Mouse (Mus musculus) midbrain, embryonic 12.5 days (tissue): ENCODE data around the gene Lpar3. TPM values are rescaled to one million over a fixed set of nuclear protein-coding genes. Genes with fewer than 3 reads are reported as not detected.

Experiments
- ATAC-seq: fragments of 200-750 bp; cut with Nextera tagmentation; 2 replicates; pipeline ENCODE4 v1.8.0; 2017; ENCODE audit warnings: low read depth, moderate TSS enrichment, moderate library complexity; ENCODE audit not compliant: low FRiP score
- H3K27ac ChIP-seq: fragments of 300-500 bp; sonication (generic); replicated peaks from 2 replicates; pipeline ENCODE4 v1.5.1; 2016; ENCODE audit warnings: mild to moderate bottlenecking
- H3K27me3 ChIP-seq: fragments of 300-500 bp; sonication (generic); 2 replicates; pipeline ENCODE4 v1.6.1; 2016; ENCODE audit warnings: mild to moderate bottlenecking
- H3K36me3 ChIP-seq: fragments of 300-500 bp; sonication (generic); 2 replicates; pipeline ENCODE4 v1.6.1; 2016
- H3K4me1 ChIP-seq: fragments of 300-500 bp; sonication (generic); 2 replicates; pipeline ENCODE4 v1.6.1; 2016
- H3K4me2 ChIP-seq: fragments of 300-500 bp; sonication (generic); replicated peaks from 2 replicates; pipeline ENCODE4 v1.6.1; 2016; ENCODE audit warnings: mild to moderate bottlenecking, moderate library complexity
- H3K4me3 ChIP-seq: fragments of 300-500 bp; sonication (generic); 2 replicates; pipeline ENCODE4 v1.5.1; 2016; ENCODE audit warnings: mild to moderate bottlenecking
- H3K9ac ChIP-seq: fragments of 300-500 bp; sonication (generic); replicated peaks from 2 replicates; pipeline ENCODE4 v1.6.1; 2016; ENCODE audit warnings: mild to moderate bottlenecking, moderate library complexity
- H3K9me3 ChIP-seq: fragments of 300-500 bp; sonication (generic); 2 replicates; pipeline ENCODE4 v1.6.1; 2016; ENCODE audit warnings: mild to moderate bottlenecking
- WGBS: fragments of 180-500 bp; shearing (Covaris S2); methylation state at CpG from one replicate; pipeline ENCODE4 v1.1.7; 2016; 5-methylcytosine and 5-hydroxymethylcytosine counted together
- polyA plus RNA-seq: library from polyadenylated mRNA; unstranded; fragments of >200 nt; fragmentation: Nextera tagmentation; extraction: Ambion mirVana; gene quantifications from 2 replicates; pipeline ENCODE4 v1.2.1, GENCODE M21; 2016

Gene Lpar3
- 0.35 and 0.52 TPM in 2 replicates for polyA plus RNA-seq

- peak within 1 kb of the TSS; percentile 13; the same call in 1 of the 2 replicates for H3K9ac ChIP-seq
- ATAC-seq = peak; percentile 84
- H3K4me3 ChIP-seq = peak within 1 kb of the TSS; percentile 49
- WGBS = 1% methylated on average over 70 of the region's 73 CpGs
- no peaks in the 10 kb centered on the region for H3K36me3 ChIP-seq
- H3K27me3 ChIP-seq = peaks cover 49% of the 10 kb centered on the region
- H3K27ac ChIP-seq = no peak within 1 kb of the TSS
- H3K4me1 ChIP-seq = 0 out of 2 replicates have a peak, but pooled peaks cover 10% of the 10 kb centered on the region
- H3K9me3 ChIP-seq = no peaks in the 10 kb centered on the region
- peak within 1 kb of the TSS; percentile 76 for H3K4me2 ChIP-seq
These were observed at the start of gene Lpar3 for GRCm38 (mm10) chr3:146220776-146221486. TSS of gene Lpar3 (plus strand) at chr3:146220963.

DNA sequence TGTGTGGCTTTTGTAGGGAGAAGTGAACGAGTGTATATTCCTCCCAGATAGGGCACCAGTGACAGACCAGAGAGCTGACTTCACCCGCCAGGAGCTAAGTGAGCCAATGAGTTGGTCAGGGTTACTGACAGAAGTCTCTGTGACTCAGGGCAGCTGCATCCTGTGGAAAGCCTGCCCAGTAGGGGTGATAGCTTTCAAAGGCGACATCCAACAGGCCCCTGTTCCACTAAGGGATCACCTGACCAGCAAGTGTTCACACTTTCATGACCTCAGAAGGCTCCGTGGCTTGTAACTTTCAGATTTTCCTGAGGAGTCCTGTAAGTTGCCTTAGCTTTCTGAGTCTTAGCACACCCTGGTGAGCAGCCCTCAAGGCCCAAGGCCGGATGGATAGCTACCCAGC, 47.7 kb upstream of the Lpar3 start:
- no peak for ATAC-seq
- Histone ChIP-seq H3K9me3 (no peaks in the 10 kb centered on the region), H3K36me3 (no peaks in the 10 kb centered on the region), H3K4me3 (no peak overlapping the region), H3K4me2 (no peak overlapping the region), H3K4me1 (no peaks in the 10 kb centered on the region), H3K27ac (no peak overlapping the region), H3K27me3 (no peaks in the 10 kb centered on the region), H3K9ac (no peak overlapping the region)
- WGBS = 73% methylated on average over 5 of the region's 5 CpGs

DNA sequence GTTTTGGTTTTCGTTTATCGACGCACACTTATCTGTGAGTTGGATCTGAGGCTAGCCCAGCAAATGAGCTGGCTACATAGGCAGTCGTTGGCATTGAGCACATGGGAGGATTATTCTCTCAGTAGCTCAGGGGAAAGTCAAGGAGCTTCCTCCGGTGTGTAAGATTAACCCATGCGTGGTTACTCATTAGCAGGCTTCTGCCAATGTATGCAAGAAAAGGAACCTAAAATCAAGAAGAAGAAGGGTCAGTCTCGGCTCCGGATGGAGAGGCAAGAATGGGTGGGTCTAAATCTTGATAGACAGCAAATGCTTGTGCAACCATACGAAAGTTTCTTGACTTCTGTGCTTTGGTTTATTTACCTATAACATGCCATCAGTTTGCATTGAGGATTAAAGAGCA, 46.5 kb upstream of the Lpar3 start:
- no peak for ATAC-seq
- Histone ChIP-seq H3K9me3 (no peaks in the 10 kb centered on the region), H3K27me3 (peaks cover under 1% of the 10 kb centered on the region; the same call in 1 of the 2 replicates), H3K4me1 (no peaks in the 10 kb centered on the region), H3K27ac (no peak overlapping the region), H3K36me3 (no peaks in the 10 kb centered on the region), H3K4me2 (no peak overlapping the region), H3K4me3 (no peak overlapping the region), H3K9ac (no peak overlapping the region)
- 88% methylated on average over 9 of the region's 9 CpGs for WGBS

- no peak for ATAC-seq
- H3K9me3 ChIP-seq = no peaks in the 10 kb centered on the region
- peaks cover 11% of the 10 kb centered on the region; the same call in 1 of the 2 replicates for H3K27me3 ChIP-seq
- no peaks in the 10 kb centered on the region for H3K36me3 ChIP-seq
- H3K4me3 ChIP-seq = no peak overlapping the region
- H3K9ac ChIP-seq = no peak overlapping the region
- H3K4me1 ChIP-seq = no peaks in the 10 kb centered on the region
- H3K4me2 ChIP-seq = 0 out of 2 replicates have a peak overlapping the region, but pooled peaks have one; percentile 54
- 83% methylated on average over 7 of the region's 7 CpGs for WGBS
- no peak overlapping the region for H3K27ac ChIP-seq
These were observed 43.5 kb upstream of the Lpar3 start for GRCm38 (mm10) chr3:146177295-146177694.

GRCm38 (mm10) chr3:146177748-146178582, 42.8 kb upstream of the Lpar3 start:
- WGBS = 4% methylated on average over 16 of the region's 16 CpGs
- H3K9ac ChIP-seq = peak overlapping the region; percentile 50; the same call in 1 of the 2 replicates

GRCm38 (mm10) chr3:146180341-146180740, 40.4 kb upstream of the Lpar3 start:
- Histone ChIP-seq H3K9me3 (no peaks in the 10 kb centered on the region), H3K9ac (no peak overlapping the region), H3K27me3 (peaks cover 34% of the 10 kb centered on the region), H3K4me2 (no peak overlapping the region), H3K4me3 (no peak overlapping the region), H3K27ac (no peak overlapping the region), H3K4me1 (peaks cover 2% of the 10 kb centered on the region; the same call in 1 of the 2 replicates), H3K36me3 (no peaks in the 10 kb centered on the region)
- 42% methylated on average over 2 of the region's 2 CpGs for WGBS
- ATAC-seq = no peak

More at GRCm38 (mm10) chr3:146177748-146178582, 42.8 kb upstream of the Lpar3 start:
- Histone ChIP-seq H3K4me1 (no peaks in the 10 kb centered on the region), H3K4me3 (peak overlapping the region; percentile 30), H3K27me3 (peaks cover 17% of the 10 kb centered on the region; the same call in 1 of the 2 replicates), H3K9me3 (no peaks in the 10 kb centered on the region), H3K27ac (no peak overlapping the region), H3K4me2 (peak overlapping the region; percentile 54), H3K36me3 (no peaks in the 10 kb centered on the region)
- peak; percentile 74 for ATAC-seq

DNA sequence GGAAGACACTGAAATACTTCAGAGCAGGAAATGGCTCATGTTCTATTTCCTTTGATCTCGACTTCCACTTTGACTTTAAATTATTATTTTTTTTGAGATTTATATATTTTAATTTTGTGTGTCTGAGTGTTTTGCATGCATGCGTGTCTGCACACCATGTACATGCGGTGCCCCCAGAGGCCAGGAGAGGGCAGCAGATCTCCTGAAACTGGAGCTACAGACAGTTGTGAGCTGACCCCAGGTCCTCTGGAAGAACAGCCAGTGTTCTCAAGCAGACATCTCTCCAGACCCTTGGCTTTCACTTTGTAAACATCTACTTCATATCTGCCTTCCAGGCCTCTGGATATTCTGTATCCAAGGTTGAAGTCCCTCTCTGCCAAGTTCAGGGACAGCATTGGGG, 39.8 kb upstream of the Lpar3 start:
- Histone ChIP-seq H3K36me3 (no peaks in the 10 kb centered on the region), H3K9me3 (no peaks in the 10 kb centered on the region), H3K4me1 (peaks cover 5% of the 10 kb centered on the region; the same call in 1 of the 2 replicates), H3K9ac (no peak overlapping the region), H3K4me3 (no peak overlapping the region), H3K27ac (no peak overlapping the region), H3K4me2 (no peak overlapping the region), H3K27me3 (peaks cover 34% of the 10 kb centered on the region)
- no peak for ATAC-seq
- WGBS = 31% methylated on average over 3 of the region's 3 CpGs

- H3K36me3 ChIP-seq = no peaks in the 10 kb centered on the region
- H3K27ac ChIP-seq = no peak overlapping the region
- H3K4me3 ChIP-seq = no peak overlapping the region
- 19% methylated on average over 13 of the region's 13 CpGs for WGBS
- ATAC-seq = peak; percentile 85
- no peak overlapping the region for H3K9ac ChIP-seq
- H3K4me1 ChIP-seq = peaks cover 5% of the 10 kb centered on the region; the same call in 1 of the 2 replicates
- H3K9me3 ChIP-seq = no peaks in the 10 kb centered on the region
- 0 out of 2 replicates have a peak overlapping the region, but pooled peaks have one; percentile 11 for H3K4me2 ChIP-seq
- H3K27me3 ChIP-seq = peaks cover 39% of the 10 kb centered on the region
These were observed 35.6 kb upstream of the Lpar3 start for GRCm38 (mm10) chr3:146184992-146185657.

DNA sequence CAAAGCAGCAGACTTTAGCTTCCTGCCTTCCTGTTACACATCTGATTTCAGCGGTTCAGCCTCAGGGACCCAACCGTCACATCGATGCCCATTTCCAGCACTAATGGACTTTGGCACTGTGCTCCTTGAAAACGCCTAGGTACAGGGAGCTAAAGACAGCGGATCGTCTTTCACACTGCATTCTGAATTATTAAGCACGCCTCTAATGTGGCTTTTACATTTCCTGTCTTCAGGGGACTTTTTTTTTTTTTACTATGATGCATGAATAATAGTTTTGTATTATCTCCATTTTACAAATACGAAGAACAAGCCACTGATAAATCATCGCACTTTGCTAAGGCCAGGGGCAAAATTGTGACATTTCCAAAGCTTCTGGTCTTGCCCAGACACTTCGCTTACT, 34.7 kb upstream of the Lpar3 start:
- H3K27ac ChIP-seq = no peak overlapping the region
- H3K4me2 ChIP-seq = no peak overlapping the region
- H3K36me3 ChIP-seq = no peaks in the 10 kb centered on the region
- WGBS = 88% methylated on average over 10 of the region's 10 CpGs
- no peaks in the 10 kb centered on the region for H3K9me3 ChIP-seq
- H3K4me1 ChIP-seq = peaks cover 5% of the 10 kb centered on the region; the same call in 1 of the 2 replicates
- no peak for ATAC-seq
- peaks cover 39% of the 10 kb centered on the region for H3K27me3 ChIP-seq
- H3K4me3 ChIP-seq = no peak overlapping the region
- no peak overlapping the region for H3K9ac ChIP-seq

DNA sequence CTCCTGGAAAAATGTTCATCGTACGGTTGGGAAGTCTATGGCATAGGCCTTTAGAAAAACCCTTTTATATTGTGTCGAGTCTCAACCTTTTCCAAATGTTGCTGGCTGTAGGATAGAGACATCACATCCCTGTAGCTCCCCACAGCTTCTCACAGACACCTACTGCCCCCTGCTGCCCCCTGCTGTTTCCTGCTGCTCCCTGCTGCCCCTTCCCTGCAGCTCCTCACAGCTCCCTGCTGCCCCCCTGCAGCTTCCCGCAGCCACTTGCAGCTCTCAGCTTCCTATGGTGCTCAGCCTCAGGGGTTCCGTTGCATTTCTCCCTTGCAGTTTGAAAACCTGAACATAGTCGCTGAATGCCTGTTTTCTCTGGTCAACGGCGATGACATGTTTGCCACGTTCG, 30.8 kb upstream of the Lpar3 start:
- Histone ChIP-seq H3K27ac (no peak overlapping the region), H3K36me3 (no peaks in the 10 kb centered on the region), H3K4me1 (peaks cover 5% of the 10 kb centered on the region; the same call in 1 of the 2 replicates), H3K27me3 (peaks cover 11% of the 10 kb centered on the region; the same call in 1 of the 2 replicates), H3K4me2 (no peak overlapping the region), H3K9ac (no peak overlapping the region), H3K4me3 (no peak overlapping the region), H3K9me3 (no peaks in the 10 kb centered on the region)
- 62% methylated on average over 10 of the region's 10 CpGs for WGBS
- ATAC-seq = no peak

- Histone ChIP-seq H3K4me3 (no peak overlapping the region), H3K4me2 (no peak overlapping the region), H3K9ac (no peak overlapping the region), H3K4me1 (no peaks in the 10 kb centered on the region), H3K27ac (no peak overlapping the region), H3K9me3 (no peaks in the 10 kb centered on the region), H3K36me3 (no peaks in the 10 kb centered on the region), H3K27me3 (0 out of 2 replicates have a peak, but pooled peaks cover 7% of the 10 kb centered on the region)
- WGBS = 79% methylated on average over 1 of the region's 1 CpGs
- no peak for ATAC-seq
These were observed 28.3 kb upstream of the Lpar3 start for GRCm38 (mm10) chr3:146192507-146192906.
